Mouse (Mus musculus): ENCODE measurements around the gene Rae1.

Gene Rae1

DNA sequence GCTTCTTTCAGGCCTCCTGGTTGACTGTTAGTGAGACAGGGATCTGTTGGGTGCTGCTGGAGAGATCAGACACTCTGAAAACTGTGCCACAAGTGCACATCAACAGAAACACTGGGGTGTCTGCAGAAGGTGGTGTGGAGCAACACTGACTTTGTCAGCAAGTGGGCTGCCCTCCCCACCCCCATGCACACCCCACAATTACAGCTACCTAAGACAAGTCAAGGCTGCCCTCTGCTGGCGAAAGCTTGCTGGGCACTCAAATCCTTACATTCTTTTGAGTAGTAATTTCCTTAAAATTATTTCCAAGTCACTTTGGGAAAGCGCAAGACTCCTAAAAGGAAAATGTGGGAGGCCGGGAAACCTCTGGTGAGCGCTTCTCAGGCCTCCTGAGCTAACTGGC, 3.7 kb upstream of the Rae1 start:
- DNase-seq (ENCODE audit: low read depth, low spot score) = no peak

- DNase-seq (ENCODE audit: low read depth, low spot score) = no peak
Observed at GRCm38 (mm10) chr2:172997748-172998147, 2.2 kb upstream of the Rae1 start.

DNA sequence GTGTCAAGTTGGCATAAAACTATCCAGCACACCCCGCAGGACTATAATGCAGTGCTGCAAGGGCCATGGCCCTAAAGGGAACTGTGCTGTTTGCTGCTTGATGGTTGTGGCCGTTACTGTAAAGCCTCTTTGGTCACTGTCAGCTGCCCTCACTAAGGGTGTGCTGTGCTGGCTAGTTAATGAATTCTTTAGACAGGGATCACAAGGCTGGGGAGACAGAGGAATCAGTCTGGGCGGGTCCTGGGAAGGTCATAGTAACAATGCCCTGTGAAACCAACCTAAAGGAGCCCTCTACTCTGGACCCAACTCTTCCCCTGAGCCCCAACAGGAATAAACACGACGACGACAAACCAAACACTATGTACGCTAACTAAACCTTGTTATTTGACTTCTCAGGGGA, 1.4 kb upstream of the Rae1 start:
- no peak for DNase-seq (ENCODE audit: low read depth, low spot score)

DNA sequence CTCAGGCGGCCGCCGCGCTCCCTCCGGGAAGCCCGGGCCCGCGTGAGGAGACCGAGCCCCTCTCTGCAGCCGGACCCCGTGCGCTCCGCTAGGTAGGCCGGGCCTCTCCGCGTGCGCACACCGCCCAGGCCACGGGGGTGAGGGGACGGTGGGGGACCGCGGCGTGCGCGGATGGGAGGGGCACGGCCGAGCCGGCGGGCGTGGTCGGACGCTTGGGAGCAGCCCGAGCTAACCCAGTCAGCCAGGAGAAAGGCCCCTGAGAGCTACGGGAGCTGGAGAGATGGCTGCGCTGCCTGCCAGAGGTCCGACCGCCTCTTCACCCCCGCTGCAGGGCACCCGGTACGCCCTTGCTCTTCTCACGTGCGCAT, 352 bp downstream of the Rae1 start:
- DNase-seq (ENCODE audit: low read depth, low spot score) = peak; percentile 66

- peak; percentile 28 for DNase-seq (ENCODE audit: low read depth, low spot score)
Observed at GRCm38 (mm10) chr2:173000921-173001320, 1.0 kb downstream of the Rae1 start.

DNA sequence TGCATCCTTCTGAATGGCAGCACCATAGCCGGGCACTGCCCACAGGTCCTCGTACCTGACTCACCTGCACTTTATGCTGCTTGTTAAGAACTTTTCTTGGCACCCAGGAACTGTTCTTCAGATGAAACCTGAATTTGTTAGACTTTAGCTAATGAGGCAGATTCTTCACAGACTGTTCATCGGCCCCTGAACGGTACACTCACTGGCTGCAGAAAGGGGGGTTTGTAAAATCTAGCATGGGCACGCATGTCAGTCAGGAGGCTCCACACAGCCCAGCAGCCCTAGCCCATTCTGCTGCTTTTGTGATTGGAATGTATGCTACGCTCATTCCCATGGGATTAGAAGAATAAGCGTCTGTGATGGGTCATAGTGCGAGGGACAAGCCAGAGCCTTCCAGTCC, 3.8 kb downstream of the Rae1 start:
- no peak for DNase-seq (ENCODE audit: low read depth, low spot score)

DNA sequence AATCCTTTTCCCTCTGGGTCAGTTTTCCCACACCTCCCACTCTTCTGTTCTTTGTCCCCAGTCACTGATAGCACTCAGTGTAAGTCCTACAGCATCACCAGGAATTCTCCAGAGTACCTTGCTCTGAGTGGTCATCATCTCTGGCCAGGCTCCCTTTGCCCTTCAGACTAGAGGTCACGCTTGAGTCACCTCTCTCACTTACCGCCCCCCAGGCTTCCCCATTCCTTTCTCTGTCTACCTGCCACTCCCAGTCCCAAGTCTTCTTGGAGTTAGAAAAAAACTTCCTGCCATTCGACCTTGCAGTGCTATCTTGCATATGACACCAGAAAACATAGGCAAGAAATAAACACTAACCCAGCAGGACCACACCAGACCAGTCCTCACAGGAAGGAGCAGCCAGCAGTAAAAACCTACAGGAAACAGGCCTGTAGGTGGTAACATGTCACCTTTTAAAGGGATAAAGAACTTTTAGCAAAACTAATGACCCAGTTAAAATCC, 10.4 kb downstream of the Rae1 start:
- DNase-seq (ENCODE audit: low read depth, low spot score) = no peak

- no peak for DNase-seq (ENCODE audit: low read depth, low spot score)
Observed at GRCm38 (mm10) chr2:173011440-173011839, 11.5 kb downstream of the Rae1 start.

DNA sequence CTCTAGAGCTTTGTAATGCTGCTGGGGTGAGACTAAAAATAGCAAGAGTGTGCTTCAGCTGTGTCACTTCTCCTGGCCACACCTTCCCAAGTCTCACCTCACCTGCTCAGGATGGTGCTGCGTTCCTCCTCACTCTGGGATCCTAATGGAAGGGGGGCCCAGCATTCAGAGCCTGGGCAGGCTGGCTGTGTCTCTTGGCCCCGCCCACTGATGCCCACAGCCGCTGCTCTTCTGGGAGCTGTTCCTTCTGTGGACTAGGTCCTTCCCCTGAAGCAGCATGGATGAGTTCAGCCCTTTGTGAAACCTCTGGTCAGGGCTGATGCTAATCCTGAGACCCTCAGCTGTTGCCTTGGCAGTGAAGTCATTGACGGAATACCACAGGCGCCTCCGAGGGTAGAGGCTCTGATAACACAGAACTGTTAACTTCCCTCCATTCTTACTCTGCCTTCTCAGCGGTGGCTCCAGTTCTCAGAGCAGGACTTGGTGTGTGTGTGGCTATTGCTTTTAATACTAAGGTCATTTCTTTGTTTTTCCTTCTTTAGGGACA, 14.9 kb downstream of the Rae1 start:
- no peak for DNase-seq (ENCODE audit: low read depth, low spot score)

DNA sequence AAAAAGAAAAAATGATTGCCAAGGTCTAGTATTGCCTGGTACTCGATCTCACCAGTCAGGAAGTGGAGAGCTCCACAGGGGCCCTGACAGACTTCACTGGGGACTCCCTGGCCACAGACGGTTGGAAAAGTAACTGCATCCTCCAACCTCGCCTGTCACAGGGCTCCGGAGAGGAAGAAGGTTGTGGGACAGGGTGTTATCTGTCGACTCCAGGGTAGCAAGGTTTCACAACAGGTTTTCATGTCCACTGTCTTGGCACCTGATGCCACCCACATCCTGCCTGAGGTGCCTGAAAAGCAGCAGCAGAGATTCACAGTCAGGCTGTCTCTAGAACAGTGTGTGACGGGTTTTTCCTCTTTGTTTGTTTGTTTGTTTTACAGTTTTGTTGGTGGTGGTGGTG, 18.0 kb downstream of the Rae1 start:
- no peak for DNase-seq (ENCODE audit: low read depth, low spot score)

DNA sequence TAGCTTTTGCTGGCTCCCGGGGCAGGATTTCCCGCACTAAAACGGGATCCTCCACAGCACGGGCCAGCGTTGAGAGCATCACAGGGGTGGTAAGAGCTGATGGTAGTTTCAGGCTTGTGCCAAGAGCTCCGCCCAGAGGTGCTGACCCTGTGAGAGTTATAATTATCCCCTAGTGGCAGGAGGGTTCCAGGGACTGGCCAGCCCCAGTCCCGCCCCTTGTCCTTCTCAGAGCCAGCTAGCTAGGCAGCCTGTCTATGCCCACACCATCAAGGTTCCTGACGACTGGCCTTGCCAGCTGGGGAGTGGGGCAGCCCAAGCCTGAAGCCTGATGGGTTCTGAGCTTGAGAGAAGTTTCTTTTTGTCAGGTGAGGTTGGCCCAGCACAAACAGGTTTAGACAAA, 18.7 kb downstream of the Rae1 start:
- DNase-seq (ENCODE audit: low read depth, low spot score) = no peak

DNA sequence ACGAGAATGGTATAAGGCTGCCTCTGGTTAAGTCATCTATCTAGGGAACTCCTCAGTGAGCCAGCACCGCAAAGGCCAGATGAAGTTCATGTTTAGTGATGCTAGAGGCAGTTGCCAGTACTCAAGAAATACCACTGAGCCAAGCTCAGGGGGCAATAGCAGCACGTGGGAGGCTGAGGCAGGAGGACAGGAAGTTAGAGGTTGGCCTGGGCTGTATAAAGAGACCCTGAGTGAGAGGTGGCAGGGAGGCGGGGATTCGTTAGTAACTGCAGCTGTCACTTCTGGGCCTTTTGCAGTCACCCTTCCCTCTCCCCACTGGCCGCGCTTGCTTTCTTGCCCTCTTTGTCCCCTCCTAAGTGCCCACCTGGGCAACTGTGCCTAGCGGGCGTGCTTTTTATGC, 19.4 kb downstream of the Rae1 start:
- no peak for DNase-seq (ENCODE audit: low read depth, low spot score)

DNA sequence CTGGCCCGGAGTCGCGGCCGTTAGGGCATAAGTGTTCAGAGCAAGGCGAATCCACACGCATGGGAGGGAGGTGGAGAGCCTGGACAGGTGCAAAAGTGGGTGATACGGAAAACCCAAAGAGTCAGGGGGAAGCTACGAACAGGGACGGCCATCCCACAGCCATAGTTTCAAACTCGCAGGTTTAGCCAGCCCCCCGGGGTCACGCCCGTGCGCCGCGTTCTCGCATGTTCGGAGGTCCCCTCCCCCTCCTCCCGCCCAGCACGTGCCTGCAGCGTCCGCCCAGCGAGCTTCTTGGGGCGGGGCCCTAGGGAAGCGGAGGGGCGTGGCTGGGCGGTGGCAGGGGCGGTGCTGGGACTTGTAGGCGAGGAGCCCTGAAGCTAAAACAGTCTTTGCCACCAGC, 19.9 kb downstream of the Rae1 start:
- DNase-seq (ENCODE audit: low read depth, low spot score) = peak; percentile 83

GRCm38 (mm10) chr2:173020430-173020829, 20.5 kb downstream of the Rae1 start, which contains the start of gene Rbm38:
Rbm38 (plus strand) TSS chr2:173020498.
- no peak for DNase-seq (ENCODE audit: low read depth, low spot score)

- peak; percentile 89 for DNase-seq (ENCODE audit: low read depth, low spot score)
Observed at GRCm38 (mm10) chr2:173021633-173022055, 21.7 kb downstream of the Rae1 start.

GRCm38 (mm10) chr2:173022056-173022681, 22.3 kb downstream of the Rae1 start:
- no peak for DNase-seq (ENCODE audit: low read depth, low spot score)

DNA sequence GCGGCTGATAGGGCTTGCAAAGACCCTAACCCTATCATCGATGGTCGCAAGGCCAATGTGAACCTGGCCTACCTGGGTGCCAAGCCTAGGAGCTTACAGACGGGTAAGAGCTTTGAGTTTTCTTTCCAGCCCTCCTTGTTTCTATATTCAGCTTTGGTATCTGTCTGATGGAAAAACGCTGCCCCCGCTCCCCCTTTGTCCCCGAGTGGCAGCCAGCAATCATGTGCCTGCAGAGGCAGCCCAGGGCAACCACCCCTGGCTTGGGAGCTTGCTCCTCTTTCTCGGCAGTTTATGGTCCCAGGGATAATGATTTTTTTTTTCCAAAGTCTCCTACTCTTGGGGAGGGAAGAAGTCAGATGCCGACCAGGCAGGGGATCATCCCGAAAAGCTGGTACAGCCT, 22.9 kb downstream of the Rae1 start:
- DNase-seq (ENCODE audit: low read depth, low spot score) = no peak

DNA sequence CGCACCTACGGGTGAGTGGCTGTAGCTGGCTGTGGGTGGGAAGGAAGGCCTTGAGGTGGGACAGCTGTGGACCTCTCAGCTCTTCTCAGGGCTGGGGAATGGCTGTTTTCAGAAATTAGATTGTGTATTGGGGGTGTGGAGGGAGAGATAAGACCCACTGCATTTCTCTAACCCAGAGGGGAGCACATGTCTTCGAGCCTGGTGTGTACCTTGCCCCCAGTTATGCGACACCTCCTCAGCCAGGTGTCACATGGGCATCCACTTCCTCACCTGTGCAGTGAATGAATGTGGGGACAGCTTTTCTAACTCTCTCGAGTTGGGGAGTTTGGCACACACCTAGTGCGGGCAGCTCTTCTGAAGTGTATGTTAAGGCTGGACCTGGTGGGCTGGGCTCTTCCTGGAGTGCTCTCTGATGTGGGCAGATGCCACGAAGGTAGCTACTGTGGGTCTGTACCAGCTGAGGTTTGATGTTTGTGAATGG, 23.5 kb downstream of the Rae1 start:
- no peak for DNase-seq (ENCODE audit: low read depth, low spot score)

DNA sequence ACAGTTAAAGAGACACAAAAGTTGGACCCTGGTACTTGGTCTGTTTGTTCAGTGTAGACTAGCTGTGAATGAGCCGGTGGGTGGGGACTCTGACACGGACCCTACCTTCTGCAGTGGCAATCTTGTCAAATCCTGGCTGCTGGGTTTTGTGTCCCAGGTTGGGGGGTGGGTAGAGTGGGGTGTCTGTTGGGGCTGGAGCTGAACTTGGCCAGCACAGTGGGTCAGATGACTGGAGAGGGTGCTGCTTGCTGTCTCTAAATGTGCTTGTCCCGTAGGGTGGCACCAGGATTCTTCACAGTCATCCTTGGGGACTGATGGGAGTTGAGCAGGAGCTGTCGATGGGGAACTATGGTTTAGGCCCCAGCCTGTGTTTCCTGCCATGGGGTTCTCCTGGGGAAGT, 24.0 kb downstream of the Rae1 start:
- DNase-seq (ENCODE audit: low read depth, low spot score) = no peak

DNA sequence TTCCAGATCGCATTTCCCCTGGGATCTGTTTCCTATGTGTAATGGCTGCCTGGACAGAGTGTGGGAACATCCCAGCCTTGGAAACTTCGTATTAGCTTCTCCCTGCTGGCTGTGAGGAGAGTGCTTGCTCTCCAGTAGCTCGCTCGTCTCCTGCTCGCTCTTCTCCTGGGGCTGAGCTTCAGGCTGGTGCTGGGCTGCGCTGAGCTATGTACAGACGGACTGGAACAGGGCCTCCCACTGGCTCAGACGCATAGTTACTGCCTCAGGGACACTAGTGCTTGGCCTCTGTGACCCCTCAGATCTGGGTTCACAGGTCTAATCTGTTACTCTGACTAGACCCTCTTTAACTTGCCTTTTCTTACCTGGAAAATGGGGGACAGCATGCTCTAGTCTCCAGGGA, 24.5 kb downstream of the Rae1 start:
- no peak for DNase-seq (ENCODE audit: low read depth, low spot score)

DNA sequence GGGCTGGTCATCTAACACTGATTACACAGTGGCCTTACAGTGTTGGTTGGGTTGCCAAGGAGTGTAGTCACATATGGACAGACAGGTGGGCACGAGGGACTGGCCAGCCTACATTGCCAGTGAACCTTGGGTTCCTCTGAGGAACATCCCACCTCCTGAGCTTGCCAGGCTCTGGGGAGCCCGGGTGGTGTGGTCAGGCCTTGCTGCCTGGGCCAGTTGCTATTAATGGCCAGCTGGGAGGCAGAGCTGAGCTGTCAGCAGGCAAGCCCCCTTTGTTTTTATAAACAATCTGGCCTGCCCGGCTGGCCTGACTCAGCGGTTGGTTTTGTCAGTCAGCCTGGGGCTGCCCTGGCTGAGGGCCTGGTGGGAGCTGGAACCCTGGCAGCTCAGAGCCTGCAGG, 25.0 kb downstream of the Rae1 start:
- no peak for DNase-seq (ENCODE audit: low read depth, low spot score)

DNA sequence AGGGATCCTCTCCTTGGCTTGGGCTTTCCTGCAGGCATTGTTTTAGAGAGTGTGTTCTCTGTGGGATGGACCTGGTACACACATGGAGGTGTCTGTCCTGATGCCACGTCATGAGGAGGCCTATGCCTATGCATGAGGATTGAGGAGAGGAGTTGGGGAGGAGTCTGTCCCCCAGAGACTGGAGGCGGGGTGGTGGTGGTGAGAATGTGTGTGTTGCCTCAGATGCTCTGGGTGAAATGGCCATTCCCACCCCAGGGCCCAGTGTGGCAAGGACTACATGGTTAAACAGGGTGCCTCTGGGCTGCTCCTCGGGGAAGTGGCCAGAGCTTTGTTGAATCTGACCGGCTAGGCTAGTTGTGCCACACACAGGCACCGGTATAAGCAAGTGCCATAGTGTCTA, 26.4 kb downstream of the Rae1 start:
- DNase-seq (ENCODE audit: low read depth, low spot score) = no peak

DNA sequence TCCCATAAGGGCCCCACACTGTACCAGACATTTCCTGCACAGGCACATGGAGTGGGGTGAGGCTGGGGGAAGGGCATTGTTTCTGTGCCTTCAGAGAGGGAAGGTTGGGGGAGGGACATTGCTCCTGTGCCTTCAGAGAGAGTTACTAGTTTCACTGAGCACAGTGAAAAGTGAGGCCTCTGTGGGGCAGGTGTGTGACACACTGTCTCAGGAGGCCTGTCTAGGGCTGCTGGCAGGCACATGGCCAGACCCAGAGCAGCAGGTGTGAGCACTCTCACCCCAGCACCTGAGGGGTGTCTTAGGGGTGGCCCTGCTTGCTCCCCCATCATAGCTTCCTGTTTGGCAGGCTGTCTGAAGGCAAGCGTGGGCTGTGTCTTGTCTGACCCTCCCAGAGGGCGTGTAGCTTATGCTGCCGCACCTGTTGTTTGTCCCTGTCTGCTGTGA, 26.8 kb downstream of the Rae1 start:
- no peak for DNase-seq (ENCODE audit: low read depth, low spot score)
